Mouse (Mus musculus) kidney, postnatal 10 days (tissue): ENCODE measurements around the gene Lpp.

Experiments
- DNase-seq: peaks from one replicate; pipeline ENCODE4 v3.0.0; 2021; ENCODE audit warnings: mixed read lengths

The Lpp gene

DNA sequence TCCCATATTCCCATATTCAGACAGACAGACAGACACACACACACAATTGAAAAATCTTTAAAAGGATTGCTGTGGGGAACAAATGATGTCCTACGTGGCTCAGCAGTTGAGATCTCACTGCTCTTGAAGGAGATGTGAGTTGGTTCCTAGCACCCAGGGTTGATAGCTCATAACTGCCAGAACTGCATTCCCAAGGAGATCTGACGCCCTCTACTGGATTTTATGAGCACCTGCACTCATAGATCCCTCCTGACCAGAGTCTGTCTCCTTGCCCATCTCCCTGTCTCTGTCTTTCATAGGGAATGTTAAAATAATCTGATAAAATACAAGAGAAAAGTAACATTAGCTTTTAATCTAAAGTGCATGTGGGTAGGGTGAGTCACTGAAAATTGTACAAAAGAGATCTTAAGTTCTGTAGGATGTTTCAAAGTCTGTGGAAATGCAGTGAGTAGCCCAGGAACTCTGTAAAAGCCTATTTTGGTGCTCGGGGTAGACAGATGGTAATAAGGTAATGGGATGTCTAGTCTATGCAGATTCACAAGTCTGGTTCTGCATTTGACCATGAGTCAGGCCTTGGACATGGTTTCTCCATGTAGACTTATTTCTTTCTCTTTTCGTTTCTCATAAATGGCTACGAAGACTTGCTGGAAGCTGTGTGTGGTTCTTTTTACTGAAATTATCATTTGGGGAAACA lies 429.0 kb downstream of the Lpp start:
- no peak for DNase-seq

DNA sequence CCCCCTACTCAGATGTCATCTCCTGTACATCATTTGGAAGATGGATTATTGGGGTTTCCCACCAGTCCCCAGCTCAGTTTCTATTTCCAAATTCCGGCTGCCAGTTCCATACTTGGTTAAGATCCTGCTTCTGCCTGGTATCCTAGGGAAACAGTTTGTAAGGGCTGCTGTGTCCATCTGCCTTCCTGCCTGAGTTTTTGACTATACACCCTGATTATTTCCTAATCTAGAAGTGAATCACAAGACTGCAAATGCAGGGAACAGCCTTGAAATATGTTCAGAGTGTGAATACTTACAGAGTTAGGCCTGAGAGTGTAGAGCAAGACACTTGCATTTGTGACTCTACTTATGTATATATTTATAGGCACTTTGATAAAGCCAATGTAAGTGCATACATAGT lies 429.6 kb downstream of the Lpp start:
- DNase-seq: no peak

DNA sequence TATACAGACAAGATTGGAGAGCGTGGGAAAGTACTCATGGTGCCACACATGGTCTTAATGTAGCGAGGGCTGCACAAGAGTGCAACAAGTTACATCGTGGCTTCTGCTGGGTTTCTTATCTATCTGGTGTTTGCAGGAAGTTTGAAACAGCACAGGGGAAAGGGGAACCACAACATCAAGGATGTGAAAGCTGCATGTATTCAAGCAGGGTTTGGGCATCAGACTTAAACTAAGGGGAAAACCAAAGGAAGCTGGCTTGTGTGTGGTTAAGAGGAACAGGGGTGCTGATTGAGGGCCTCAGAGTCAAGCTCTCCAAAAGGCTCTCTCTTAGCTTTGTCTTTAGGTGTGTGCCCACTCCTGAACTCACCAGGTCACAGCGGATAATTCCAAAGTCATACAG lies 433.1 kb downstream of the Lpp start:
- no peak for DNase-seq

DNA sequence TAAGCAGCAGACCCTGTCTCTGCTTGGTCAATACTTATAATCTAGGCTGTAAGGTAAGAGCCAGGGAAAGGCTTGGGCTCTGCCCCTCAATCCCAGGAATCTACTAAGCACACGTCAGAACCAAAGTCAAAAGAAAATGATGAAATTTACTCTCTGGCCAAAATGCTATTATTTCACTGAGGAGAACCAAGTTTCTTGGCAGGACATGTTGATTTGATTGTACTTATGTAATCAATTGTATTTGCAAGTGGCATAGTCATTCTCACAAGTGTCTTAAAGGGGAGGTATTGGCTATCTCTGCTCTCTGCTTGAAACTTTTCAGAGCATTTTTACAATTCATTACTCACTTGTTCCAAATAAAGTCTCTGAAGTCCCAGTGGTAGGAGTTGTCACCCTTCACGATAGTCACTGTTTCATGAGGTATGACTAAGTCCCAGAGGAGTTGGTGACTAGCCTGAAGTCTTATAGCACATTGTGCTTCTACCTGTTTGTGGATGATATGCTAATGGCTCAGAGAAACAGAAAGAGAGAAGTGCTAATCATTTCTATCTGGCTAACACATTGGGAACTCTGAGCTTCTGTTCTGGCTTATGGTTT lies 435.0 kb downstream of the Lpp start:
- no peak for DNase-seq

DNA sequence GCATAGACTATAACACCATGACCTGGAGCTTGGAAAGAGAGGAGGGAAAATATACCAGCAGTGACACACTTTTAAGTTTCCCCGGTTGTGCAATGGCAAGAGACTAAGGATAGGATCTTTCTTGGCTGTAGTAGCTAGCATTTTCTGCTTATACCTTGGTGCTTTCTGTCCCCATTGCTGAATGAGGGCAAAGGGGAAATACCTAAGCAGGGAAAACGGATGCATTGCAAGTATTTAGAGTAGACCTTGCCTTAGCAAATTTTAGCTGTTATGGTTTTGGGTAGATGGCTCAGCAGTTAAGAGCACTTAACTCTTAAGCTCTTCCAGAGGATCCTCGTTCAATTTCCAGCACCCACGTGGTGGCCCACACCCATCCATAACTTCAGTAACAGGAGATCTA lies 436.6 kb downstream of the Lpp start:
- DNase-seq: no peak

DNA sequence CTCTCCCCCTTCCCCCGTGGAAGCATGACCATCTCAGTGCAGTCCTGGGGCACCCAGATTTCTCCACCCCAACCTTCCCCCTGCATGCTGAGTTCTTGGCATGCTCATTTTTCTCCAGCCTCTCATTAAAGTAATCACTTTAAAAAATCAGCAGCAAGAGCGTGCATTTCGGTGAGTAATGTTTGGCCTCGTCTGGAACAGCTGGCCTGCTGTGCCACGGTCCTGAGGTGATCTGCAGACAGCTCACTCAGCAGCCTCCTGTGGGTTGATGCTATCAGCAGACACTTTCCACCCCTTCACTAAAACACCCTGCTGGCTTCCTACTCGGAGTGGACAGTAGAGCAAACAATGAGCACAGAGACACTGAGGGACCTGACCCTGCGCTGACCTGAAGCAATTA lies 437.6 kb downstream of the Lpp start:
- DNase-seq: no peak

DNA sequence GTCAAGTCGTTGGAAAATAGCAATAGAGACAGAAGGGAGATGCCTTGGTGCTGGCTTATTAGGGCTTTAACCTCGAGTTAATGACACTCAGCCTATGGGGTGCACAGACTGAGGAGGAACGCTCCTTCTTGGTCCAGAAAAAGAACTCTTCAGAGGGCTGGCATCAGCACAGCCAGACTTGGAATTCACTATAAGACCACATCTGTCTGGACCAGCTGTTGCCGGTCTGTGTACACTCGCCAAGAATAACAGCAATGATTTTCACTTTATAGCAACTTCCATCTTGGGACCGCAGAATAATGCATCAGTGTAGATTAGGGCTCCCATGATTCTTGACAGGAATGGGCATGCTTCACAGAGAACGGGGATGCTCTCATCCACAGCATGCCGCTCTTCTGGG lies 439.9 kb downstream of the Lpp start:
- DNase-seq: peak; percentile 32

DNA sequence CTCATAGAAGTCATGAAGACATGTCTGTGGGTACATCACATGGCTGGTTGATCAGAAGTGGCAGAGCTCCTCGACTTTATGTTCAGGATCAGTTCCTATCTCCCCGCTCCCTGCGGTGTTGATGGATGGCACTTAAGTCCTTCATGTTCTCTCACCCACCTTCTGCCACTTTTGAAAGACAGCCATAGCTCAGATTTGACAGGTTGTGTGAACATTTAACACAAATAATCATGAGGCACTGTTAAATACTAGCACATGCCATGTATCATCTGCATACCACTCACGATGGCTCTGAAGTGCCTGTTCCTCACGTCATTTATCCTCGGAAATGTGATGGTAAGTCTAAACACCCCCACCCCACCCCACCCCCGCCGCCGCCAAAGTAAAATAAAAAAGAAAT lies 441.2 kb downstream of the Lpp start:
- no peak for DNase-seq

DNA sequence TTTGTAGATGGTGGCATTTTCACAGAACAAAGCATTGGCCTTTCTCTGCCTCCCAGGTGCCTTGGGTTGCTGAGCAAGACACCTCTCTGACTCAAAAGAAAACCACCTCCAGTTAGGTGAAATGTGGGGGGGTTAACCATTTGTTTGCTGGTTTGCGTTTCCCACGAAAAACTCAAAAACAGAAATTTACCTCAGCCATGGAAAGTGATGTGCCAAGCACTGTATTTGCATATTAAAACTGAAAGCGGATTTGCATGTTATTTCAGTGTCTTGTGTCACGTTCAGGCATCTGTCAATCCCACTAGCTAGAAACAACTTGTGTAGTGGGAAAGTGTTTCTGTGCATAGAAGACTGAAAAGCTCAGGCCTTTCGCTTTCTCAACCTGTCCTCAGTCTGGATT lies 443.2 kb downstream of the Lpp start:
- no peak for DNase-seq

DNA sequence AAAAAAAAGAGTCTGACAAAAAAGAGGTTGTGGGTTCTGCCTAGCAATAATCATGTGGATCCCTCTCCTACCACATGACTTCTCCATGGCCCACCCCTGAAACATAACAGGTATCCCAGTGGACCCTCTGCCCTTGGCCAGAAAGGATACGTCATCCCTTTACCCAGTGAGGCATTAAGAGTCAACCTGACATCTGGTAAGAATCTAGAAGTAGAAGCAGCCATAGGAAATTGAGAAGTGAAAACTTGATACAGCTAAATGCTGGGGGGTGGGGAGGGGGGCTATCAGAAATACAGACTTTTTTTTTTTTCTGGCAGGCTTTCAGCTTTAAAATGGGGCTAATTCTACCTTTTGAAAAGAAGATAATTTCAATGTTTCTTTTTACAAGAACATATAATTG lies 445.7 kb downstream of the Lpp start:
- DNase-seq: no peak

DNA sequence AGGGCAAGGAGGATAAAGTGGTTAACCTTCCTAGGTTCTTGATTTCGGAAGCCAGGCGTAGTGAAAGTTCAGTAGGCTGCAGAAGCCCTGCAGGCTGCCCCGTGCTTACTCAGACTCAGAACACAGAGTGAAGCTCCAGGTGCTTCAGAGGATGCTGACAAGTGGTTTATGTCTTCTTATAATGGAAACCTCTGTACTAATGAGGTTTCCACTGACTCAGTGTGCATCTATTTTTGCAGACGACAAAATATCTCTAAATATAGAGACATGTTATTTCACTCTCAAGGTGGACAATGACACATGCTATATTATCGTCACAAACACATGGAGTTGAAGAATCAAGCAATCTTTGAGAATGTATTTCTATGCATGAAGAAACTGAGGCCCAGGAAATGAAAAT lies 446.8 kb downstream of the Lpp start:
- no peak for DNase-seq

DNA sequence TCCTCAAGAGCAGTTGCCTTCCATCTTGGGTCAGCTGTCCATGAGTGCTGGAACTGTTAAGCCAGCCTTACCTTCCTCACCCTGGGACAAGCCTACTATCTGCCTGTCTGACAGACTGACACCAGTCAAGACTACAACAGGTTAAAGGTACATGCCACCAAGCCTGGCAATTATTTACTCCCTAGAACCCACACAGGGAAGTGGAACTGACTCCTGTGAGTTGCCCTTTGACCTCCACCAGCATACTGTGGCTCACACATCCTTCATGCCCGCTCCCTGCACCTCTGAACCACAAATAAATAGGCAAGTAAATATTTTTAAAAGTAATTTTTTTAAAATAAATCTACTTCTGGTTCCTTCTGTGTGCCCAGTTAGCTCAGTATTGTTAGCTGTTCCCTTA lies 452.8 kb downstream of the Lpp start:
- peak; percentile 43 for DNase-seq

DNA sequence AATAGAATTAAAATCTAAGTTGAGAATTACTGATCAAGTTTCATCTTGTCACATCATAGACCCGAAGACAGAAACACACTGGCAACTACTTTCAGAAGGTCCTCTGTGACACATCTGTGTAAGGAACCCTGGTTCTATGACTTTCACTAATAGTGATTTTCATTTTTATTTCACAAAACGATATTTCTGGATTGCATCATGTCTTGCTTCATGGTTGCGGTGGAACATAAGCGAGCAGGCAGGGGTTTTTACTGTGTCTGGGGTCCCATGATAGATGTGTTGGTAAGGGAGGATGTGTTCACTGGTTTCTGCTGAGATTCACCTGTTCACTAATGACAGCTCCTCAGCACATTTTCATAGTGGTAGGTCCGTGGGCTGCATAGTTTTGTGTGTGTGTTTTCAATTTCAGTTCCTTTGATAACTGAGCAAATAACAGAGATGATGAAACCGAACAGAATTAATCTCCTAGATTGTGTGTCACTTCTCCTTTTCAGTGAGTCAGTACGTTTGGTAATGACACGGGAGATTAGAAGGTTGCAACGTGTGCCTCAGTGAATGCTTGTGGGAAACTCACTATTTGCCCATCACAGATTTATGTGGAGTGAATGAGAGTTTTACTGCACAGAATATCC lies 466.3 kb downstream of the Lpp start:
- no peak for DNase-seq

DNA sequence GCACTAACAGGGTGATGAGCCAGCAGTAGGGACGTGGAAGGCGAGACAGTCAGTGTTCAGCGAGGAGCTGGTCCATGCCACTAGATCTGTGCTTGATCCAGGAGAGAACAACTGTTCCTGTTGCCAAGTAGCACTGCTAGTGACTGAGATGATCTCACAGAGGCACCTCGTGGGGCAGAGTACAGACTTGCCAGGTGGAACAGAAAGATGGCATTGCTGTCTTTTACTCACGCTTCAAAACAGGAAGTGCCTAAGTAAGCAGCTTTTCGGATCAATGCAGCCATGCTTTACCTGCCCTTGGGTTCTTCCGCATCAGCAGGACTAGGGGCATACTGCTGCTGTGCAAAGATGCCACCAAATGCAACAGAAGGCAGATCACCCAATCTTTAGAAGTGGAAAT lies 467.1 kb downstream of the Lpp start:
- no peak for DNase-seq

DNA sequence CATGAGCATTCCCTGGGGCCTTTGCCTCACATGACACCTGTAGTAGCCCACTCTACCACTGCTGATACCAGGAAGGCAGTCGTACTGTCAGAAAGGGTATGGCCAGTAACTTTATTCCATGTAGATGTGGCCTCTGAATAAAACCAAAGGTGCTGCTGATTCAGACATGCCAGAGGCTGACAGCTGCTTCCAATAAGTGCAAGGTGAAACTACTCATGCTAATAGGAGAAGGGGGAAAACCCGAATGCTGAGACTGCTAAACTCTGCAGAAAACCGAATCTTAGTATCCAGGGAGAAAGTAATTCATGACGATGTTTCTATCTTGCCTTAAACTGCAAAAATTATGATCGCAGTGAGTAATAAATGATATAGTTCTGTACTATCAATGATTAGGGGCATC lies 468.1 kb downstream of the Lpp start:
- no peak for DNase-seq

DNA sequence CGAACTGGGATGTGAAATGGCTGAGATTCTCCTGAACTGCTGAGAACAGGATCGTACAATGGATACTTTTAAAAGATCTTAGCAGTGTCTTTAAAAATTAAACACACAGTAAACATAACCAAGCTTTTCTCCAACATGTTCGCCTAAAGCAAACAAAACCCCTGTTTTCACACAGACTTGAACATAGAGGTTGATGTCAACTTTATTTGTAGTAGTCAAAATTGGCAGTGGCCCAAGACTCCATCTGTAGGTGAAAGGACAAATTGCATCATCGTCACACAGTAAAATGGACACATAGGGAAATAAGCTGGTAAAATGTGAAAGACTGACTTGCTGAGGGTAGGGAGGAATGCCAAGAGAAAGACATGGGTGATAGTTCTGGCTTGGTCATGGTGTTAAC lies 480.9 kb downstream of the Lpp start:
- DNase-seq: peak; percentile 68

DNA sequence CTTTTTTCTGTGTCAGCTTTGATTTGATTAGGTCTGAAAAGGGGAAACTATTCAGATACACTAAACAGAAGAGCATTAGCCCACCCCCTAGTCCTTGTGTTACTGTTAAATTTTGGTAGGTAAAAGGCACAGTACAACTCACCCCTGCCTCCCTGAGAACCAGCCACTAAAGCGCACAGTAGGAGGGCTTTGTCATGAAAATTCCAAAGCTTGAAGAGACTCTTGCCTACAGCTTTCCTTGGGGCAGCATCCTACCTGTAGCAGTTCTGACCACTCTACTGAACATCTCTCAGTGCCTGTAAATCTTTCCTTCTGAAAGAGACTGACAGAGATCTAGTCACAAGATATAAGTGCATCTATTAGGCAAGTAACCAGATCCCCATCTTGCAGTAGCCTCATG lies 482.4 kb downstream of the Lpp start:
- DNase-seq: no peak

DNA sequence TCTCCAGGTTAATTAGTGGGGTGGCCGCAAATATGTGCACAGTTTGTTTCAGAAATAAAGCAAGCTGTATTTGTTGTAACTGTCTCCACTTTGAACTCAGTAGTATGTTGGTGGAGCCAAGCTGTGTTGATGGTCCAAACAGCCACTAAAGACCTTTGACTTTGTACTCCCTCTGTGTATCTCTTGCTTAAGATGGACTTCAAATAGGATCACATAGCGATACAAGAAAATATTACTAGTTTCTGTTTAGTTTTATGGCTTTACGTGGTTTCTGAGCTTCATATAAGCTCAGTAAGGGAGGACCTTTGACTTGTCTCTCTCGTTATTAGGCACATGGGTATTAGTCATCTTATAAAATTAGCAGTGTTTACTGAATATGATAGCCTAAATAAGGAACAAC lies 485.7 kb downstream of the Lpp start:
- no peak for DNase-seq

DNA sequence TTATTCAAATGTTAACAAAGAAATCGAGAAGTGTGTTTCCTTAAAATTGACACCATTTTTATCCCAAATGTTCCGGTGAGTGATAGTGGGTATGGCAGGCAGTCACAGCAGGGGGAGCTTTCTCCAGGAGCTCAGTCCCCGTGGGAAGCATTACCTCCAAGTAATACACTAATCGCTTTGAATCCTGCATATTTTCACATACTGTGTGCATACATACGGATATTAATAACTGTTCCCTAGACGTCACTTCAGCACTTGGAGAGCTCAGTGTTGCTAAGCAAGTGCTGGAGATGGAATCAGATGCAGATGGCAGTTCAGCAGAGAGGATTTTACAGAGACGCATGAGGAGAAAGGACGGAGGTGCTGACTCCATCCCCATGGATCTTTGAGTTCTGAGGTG lies 487.4 kb downstream of the Lpp start:
- no peak for DNase-seq

DNA sequence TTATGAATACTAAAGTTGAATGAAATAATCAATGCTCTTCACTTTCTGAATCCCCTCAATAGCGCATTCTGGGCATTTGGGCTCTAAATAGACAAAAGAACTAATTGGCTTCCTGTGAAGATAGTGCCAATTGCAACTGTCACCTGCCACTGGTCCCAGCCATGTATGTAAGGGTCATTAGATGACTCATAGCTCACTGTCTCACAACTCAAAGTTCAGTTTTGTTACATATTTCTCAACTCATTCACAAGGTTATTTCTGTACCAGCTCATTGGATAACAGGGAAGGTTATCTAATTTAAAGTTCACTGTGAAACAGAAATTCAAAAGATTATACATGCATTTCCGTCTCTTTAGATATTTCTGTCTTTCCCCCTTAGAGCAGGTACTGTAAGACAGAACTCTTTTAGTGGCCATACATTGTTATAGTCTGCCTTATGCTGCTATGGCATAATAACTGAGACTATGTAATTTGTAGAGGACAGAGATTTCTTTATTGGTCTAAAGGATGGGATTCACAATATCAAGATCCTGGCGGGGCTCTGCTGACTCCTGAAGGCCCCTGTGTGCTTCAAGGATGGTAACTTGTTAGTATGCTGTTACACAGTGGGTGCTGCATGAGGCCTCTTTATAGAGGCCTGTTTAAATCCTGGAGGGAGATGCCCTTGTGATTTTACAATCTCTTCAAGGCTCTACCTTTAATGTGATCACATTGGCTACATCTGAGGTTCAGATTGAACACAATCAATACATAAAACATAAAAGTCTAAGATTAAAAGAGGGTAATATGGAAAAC lies 488.9 kb downstream of the Lpp start:
- no peak for DNase-seq

DNA sequence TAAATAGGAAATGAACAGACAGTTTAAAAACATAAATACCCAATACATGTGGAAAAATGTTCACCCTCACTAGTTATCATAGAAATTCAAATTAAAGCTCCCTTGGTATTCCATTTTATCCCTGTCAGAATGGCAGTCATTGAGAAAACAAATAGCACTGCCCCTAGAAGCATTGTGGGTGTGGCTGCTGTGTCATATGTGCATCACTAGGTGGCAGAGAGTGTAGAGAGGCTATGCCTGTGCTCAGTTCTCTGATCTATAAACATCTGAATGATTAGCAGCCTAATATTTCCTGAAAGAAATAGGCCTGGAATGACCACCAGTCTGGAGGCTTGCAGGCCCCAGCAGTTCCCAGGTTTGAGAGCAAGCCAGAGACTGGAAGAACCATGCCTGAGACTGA lies 490.7 kb downstream of the Lpp start:
- no peak for DNase-seq

DNA sequence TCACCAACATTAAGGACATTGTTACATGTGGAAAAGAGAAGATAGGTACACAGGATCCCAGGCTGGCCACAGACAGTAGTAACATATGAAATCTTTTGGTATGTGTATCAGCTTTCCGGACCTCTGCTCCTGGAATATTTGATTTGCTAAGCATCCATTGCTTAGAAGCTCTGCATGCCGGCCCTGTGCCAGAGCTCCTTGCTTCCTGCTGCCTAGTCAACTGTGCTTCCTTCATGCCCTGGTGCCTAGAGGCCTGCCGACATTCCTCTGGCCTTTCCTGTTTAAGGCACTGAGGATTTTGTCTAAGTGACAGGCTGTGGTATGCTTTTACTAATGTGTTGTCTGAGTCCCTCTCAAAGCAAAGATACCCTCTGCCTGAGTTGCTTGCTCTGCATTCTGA lies 493.0 kb downstream of the Lpp start:
- DNase-seq: peak; percentile 75

DNA sequence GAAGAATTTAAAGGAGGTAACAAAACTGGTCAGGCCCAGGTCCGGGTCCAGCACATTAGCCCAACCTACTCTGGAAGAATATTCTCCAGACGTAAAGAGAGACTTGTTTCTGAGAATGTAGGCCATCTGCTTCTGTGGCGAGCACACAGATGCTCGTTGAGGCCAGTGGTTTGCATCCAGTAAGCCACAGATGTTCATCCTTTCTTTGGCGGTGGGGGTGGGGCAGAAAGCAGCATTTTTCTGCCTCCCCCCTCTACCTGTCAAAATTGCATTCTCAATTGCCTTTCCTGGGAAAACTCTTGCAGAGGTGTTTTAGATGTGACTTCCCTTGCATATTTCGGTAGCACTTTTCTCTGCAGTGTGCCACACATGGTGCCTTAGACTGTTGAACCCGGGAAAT lies 493.6 kb downstream of the Lpp start:
- DNase-seq: no peak

DNA sequence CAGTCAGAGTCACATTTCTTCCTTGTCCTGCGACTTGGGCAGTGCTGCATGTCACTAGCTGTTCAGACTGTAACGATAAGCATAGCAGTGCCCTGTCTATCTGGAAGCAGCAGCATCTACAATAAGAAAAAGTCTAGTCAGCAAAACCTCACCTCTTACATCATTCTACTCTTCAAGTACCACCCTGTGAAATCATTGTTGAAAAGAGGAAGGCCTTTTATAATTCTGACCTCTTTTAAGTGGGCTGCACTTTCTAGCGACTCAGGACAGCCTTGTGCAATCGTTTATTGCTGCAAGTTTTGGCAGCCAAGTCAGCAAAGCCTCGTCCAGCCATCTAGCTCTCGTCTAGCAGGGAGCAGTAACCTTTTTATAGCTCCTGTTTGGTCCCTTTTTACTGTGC lies 498.1 kb downstream of the Lpp start:
- peak; percentile 36 for DNase-seq
